Mouse (Mus musculus) lung, postnatal 36 days (tissue): ENCODE data around the gene Fgfr2.
"Not testable (repeated sequence)": the region's sequence is repeated elsewhere in the genome, so short reads cannot be mapped to it uniquely, and the experiment has no call there.

ENCODE experiments used
- DNase-seq: peaks from one replicate; pipeline ENCODE4 v3.0.0; 2022; ENCODE audit warnings: mixed read lengths

Fgfr2 gene

DNA sequence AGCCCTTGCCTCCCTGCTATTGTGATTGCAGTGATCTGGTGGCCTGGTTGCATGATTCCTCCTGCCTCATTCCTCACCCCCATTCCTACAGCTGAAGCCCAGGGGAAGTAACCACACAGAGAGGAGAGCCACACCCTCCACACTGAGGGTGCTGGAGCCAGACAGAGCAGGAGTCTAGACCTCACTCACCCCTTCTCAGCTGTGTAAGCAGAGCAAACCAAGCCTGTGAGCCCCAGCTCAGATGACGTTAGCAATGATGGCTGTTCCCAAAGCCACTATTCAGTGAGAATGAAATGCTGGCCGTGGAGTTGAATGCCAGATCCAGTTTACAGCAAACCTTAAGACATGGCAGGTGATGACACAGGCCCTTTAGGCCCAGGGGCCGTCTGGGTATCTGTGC lies 645.4 kb downstream of the Fgfr2 start:
- no peak for DNase-seq

GRCm38 (mm10) chr7:132476491-132476890 lies 646.7 kb downstream of the Fgfr2 start:
- DNase-seq = no peak

GRCm38 (mm10) chr7:132475069-132475468 lies 648.1 kb downstream of the Fgfr2 start:
- peak; percentile 82 for DNase-seq

- peak; percentile 91 for DNase-seq
Observed at GRCm38 (mm10) chr7:132471327-132471726, 651.8 kb downstream of the Fgfr2 start.

GRCm38 (mm10) chr7:132468391-132468790 lies 654.8 kb downstream of the Fgfr2 start:
- no peak for DNase-seq

DNA sequence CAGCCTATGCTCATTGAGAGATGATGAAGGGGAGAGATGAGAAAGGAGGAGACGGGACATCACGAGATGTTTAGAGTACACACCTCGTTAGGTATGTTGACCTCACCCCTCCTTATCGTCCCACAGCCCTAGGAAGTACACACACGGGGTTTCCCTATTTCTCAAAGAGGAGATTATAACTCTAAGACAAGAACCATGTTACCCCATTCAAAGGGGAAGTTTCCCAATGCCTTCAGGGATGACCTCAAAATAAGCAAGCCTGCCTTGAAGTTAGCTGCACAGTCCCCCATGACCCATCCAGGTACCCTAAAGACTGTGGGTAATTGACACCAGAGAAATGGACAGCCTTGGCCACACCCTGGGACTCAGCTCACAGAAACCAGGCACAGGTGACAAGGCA lies 657.3 kb downstream of the Fgfr2 start:
- no peak for DNase-seq

DNA sequence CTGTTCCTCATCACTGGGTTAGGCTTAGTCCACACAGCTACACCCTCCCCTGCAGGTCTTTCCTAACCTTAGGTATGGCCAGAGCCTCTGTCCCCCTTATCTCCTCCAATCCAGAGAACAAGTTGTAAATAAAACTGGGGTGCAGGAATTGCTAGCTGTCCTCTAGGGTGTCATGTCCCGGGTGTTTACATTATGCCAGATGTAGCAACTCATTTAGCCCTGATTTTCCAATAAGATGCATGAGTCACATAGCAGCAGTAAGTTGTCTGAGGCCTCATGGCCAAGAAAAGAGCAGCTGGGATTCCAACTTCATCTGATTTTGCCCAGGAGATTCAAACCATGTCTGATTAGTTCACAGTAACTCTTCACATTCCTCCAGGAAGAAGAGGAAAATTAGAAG lies 658.3 kb downstream of the Fgfr2 start:
- no peak for DNase-seq

DNA sequence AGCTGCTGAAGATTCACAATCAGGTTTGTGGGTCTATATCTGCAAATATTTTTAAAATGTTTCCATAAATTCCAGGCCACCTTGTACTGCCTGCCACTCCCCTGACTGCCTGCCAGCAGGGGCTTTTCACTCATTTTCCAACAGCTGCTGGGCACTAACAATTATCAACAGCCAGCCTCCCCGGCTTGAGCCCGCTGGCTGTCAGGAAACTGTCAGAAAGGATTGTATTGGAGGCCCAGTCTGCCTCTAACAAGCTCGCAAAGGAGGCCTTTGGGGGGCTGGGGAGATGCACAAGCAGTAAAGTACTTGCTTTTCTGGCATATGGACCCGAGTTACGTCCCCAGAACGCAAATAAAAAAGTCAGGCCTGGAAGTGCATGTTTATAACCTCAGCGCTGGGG lies 664.7 kb downstream of the Fgfr2 start:
- no peak for DNase-seq

GRCm38 (mm10) chr7:132455071-132455720 lies 668.0 kb downstream of the Fgfr2 start:
- no peak for DNase-seq

GRCm38 (mm10) chr7:132449891-132450735 lies 673.0 kb downstream of the Fgfr2 start:
- no peak for DNase-seq

- peak; percentile 61 for DNase-seq
Observed at GRCm38 (mm10) chr7:132448511-132449154, 674.5 kb downstream of the Fgfr2 start.

DNA sequence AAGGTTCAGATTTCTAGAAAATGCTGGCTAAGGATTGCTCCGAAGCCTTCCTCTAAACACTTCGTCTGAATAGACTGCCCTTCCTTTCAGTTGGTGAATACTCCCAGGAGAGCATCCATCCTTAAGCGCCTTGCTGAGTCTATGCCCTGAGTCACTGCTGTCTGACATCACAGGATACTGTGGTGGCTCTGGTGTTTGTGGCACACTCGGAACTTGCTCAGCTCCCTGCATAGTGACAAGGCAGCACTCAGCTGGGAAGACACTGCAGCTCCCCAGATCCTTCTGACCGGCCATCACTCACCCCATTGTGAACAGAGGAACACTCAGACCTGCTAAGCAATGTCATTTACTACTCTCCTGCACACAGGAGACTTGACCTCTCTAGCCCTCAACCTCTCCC lies 675.6 kb downstream of the Fgfr2 start:
- DNase-seq = no peak

DNA sequence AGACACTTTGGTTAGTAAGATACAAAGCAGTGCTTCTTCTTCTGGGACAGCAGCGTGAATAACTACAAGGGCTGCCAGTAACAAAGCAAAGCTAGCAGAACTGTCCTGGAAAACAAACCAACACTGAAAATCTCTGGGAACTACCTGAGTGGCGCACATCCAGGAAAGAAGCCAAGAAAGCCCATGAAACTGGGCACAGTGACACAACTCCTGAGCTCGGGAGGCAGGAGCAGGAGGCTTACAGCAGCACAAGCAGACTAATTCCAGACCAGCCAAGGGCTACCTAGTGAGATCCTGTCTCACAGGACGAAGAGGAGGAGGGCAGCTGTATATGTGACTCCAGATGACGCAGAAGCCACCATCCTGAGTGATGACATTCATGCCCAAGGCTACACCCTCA lies 676.3 kb downstream of the Fgfr2 start:
- DNase-seq = no peak

DNA sequence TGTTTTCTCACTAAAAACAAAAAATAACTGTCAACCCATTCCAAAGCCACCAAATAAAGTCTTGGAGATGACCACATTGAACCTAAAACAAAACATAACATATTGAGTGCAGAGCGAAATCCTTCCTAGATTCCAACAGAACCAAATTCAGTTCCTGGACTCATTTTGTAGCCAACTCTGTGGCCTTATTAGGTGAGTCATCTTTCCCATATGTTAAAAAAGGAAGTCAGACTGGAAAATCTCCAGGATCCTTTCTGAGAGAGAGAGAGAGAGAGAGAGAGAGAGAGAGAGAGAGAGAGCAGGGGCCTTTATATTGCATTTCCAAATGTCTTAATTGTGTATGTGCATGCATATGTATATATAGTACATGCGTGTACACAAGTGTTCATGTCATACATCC lies 678.9 kb downstream of the Fgfr2 start:
- DNase-seq = no peak

DNA sequence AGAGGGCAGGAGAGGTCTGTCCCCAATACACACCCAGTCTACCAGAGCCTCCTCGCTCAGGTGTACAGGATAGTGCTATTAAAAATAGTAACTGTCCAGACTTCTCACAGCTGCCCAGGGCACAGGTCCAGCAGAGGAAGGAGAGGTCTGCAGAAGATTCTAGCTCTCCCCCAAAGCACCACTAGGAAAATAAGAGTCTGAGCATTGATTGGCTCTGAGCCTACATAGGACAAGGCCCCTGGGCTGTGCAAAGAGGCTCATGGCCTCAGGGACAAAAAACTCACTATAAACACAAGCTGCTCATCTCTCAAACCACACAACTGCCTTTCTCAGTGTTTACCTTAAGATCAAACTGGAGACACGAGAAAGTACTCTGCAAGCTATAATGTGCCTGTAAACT lies 679.4 kb downstream of the Fgfr2 start:
- DNase-seq = no peak

GRCm38 (mm10) chr7:132443134-132443533 lies 680.0 kb downstream of the Fgfr2 start:
- no peak for DNase-seq

GRCm38 (mm10) chr7:132442133-132442763 lies 680.9 kb downstream of the Fgfr2 start:
- not testable (repeated sequence) for DNase-seq

- no peak for DNase-seq
Observed at GRCm38 (mm10) chr7:132439916-132440315, 683.2 kb downstream of the Fgfr2 start.

DNA sequence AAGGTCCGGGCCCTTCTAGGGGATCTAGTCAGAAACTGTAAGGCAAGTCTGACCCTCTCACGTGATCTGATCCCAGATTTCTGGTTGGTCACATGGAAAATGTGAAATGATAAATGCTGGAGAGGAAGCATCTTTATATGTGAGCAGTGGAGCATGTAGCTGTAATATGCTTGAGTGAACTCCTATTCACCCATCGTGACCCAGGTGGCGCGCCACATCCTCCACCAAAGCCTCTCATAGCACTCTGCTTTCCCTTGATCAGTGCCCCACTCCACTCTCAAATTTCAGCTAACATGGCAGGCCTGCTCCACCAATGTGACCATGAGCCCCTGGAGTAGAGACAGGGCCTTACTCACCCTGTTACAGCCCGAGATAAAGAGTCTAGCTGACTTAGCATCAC lies 685.1 kb downstream of the Fgfr2 start:
- no peak for DNase-seq

DNA sequence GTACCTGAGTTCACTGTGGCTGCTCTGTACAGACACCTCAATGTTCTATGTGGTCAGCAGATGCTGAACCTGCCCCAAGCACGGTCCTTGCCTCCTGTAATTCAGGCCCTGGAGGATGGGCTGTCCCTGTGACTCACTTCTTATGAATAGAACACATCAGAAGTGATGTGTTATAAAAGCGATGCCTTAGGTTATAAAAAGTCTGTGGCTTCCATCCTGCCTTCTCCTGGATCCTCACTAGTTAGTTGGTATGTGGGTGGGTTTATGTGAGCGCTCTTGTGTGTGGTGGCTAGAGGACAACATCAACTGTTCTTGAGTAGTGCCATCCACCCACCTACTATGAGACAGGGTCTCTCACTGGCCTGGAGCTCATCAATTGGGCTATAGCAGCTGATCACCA lies 685.7 kb downstream of the Fgfr2 start:
- DNase-seq = no peak

GRCm38 (mm10) chr7:132435486-132436055 lies 687.6 kb downstream of the Fgfr2 start:
- peak; percentile 20 for DNase-seq

DNA sequence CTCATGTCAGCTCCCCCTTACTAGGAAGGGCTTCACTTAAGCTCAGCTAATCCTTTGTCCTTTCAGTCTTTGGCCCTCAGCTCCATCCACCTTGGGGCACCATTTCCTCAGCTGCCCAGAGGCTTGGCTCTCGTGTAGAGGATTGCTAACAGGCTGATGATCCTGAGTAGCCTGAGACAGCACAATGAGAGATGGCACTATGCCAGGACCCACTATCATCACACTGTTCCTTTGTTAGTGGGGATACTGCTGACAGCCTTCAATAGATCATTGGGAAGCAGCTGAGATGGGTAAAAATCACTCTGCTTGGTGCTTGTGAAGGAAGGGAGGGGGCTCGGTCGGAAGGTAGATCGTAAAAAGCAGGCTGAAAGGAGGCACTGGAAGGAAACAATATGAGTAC lies 693.8 kb downstream of the Fgfr2 start:
- peak; percentile 14 for DNase-seq

GRCm38 (mm10) chr7:132428308-132428707 lies 694.8 kb downstream of the Fgfr2 start:
- DNase-seq = peak; percentile 14
